Mouse (Mus musculus) lung, postnatal 0 days (tissue): ENCODE results near the gene Hes2. TPM values are rescaled to one million over a fixed set of nuclear protein-coding genes. Genes with fewer than 3 reads are reported as not detected.

ENCODE experiments used
- ATAC-seq: fragments of 200-750 bp; cut with Nextera tagmentation; 2 replicates; pipeline ENCODE4 v1.8.0; 2017; ENCODE audit warnings: moderate library complexity
- DNase-seq: peaks from one replicate; pipeline ENCODE4 v3.0.0-alpha.2; 2016; ENCODE audit warnings: low spot score
- H3K27ac ChIP-seq: fragments of 300-500 bp; sonication (generic); 2 replicates; pipeline ENCODE4 v1.5.1; 2014; ENCODE audit warnings: antibody characterized with exemption, mild to moderate bottlenecking, low read length, mixed read lengths
- H3K27me3 ChIP-seq: fragments of 300-500 bp; sonication (generic); replicated peaks from 2 replicates; pipeline ENCODE4 v1.6.1; 2014; ENCODE audit warnings: low read length, mixed read lengths; ENCODE audit not compliant: insufficient read depth
- H3K36me3 ChIP-seq: fragments of 300-500 bp; sonication (generic); 2 replicates; pipeline ENCODE4 v1.6.1; 2014; ENCODE audit warnings: low read length, mixed read lengths; ENCODE audit not compliant: insufficient read depth
- H3K4me1 ChIP-seq: fragments of 300-500 bp; sonication (generic); 2 replicates; pipeline ENCODE4 v1.6.1; 2014; ENCODE audit warnings: antibody characterized with exemption, low read depth, low read length, mixed read lengths; ENCODE audit not compliant: insufficient read depth
- H3K4me2 ChIP-seq: fragments of 300-500 bp; sonication (generic); replicated peaks from 2 replicates; pipeline ENCODE4 v1.6.1; 2014; ENCODE audit warnings: low read depth, mild to moderate bottlenecking, low read length, moderate library complexity, mixed read lengths
- H3K4me3 ChIP-seq: fragments of 300-500 bp; sonication (generic); 2 replicates; pipeline ENCODE4 v1.5.1; 2014; ENCODE audit warnings: low read depth, low read length
- H3K9ac ChIP-seq: fragments of 300-500 bp; sonication (generic); replicated peaks from 2 replicates; pipeline ENCODE4 v1.6.1; 2014; ENCODE audit warnings: low read depth, mild to moderate bottlenecking
- H3K9me3 ChIP-seq: fragments of 300-500 bp; sonication (generic); 2 replicates; pipeline ENCODE4 v1.6.1; 2016; ENCODE audit warnings: low read length, mixed read lengths
- CTCF ChIP-seq: IDR thresholded peaks from 2 replicates; pipeline ENCODE4 v1.5.1; 2016; ENCODE audit warnings: antibody characterized with exemption, mild to moderate bottlenecking
- EP300 ChIP-seq: IDR thresholded peaks from 2 replicates; pipeline ENCODE4 v1.6.1; 2016; ENCODE audit warnings: antibody characterized with exemption, mild to moderate bottlenecking, control low read depth
- WGBS: fragments of 180-500 bp; shearing (Covaris S2); extraction: QIAGEN DNeasy Blood & Tissue Kit; methylation state at CpG from one replicate; pipeline ENCODE4 v1.1.7; 2014; 5-methylcytosine and 5-hydroxymethylcytosine counted together
- polyA plus RNA-seq: library from polyadenylated mRNA; unstranded; fragments of >200 nt; fragmentation: Nextera tagmentation; extraction: Ambion mirVana; gene quantifications from 2 replicates; pipeline ENCODE4 v1.2.1, GENCODE M21; 2015

Hes2 gene
- polyA plus RNA-seq, 1 experiment from 2014 or later = 0.26 TPM

- under 1% methylated on average over 62 of the region's 85 CpGs for WGBS
- no peak overlapping the region for H3K27ac ChIP-seq
- no peaks in the 10 kb centered on the region for H3K4me1 ChIP-seq
- H3K9me3 ChIP-seq = no peaks in the 10 kb centered on the region
- no peak overlapping the region for H3K9ac ChIP-seq
- H3K27me3 ChIP-seq = peaks cover 61% of the 10 kb centered on the region
- peak overlapping the region; percentile 31 for H3K4me3 ChIP-seq
- TF ChIP-seq EP300 = no peak
- TF ChIP-seq CTCF = peak; percentile 57
- ATAC-seq (peak; percentile 85), DNase-seq (peak; percentile 69)
- H3K4me2 ChIP-seq = peak overlapping the region; percentile 61
- no peaks in the 10 kb centered on the region for H3K36me3 ChIP-seq
Measured at GRCm38 (mm10) chr4:152130771-152131653, 27.7 kb upstream of the Hes2 start.

- peak overlapping the region; percentile 61 for H3K4me2 ChIP-seq
- no peak overlapping the region for H3K27ac ChIP-seq
- no peak overlapping the region for H3K9ac ChIP-seq
- peaks cover 52% of the 10 kb centered on the region for H3K27me3 ChIP-seq
- WGBS = 9% methylated on average over 40 of the region's 50 CpGs
- H3K36me3 ChIP-seq = no peaks in the 10 kb centered on the region
- peak; percentile 45 for DNase-seq
- TF ChIP-seq CTCF (no peak), EP300 (no peak)
- peak; percentile 51 for ATAC-seq
- no peaks in the 10 kb centered on the region for H3K4me1 ChIP-seq
- peak overlapping the region; percentile 31 for H3K4me3 ChIP-seq
- H3K9me3 ChIP-seq = no peaks in the 10 kb centered on the region
Measured at GRCm38 (mm10) chr4:152131809-152132771, 26.6 kb upstream of the Hes2 start.

- Histone ChIP-seq H3K9me3 (no peaks in the 10 kb centered on the region), H3K4me3 (no peak overlapping the region), H3K4me1 (no peaks in the 10 kb centered on the region), H3K27ac (no peak overlapping the region), H3K36me3 (no peaks in the 10 kb centered on the region), H3K4me2 (no peak overlapping the region), H3K9ac (no peak overlapping the region), H3K27me3 (peaks cover 52% of the 10 kb centered on the region)
- ATAC-seq (no peak), DNase-seq (no peak)
- 21% methylated on average over 8 of the region's 10 CpGs for WGBS
- TF ChIP-seq CTCF (no peak), EP300 (no peak)
Measured at GRCm38 (mm10) chr4:152132772-152133169, 25.9 kb upstream of the Hes2 start.

- Histone ChIP-seq H3K9me3 (no peaks in the 10 kb centered on the region), H3K9ac (no peak overlapping the region), H3K27ac (no peak overlapping the region), H3K27me3 (peaks cover 49% of the 10 kb centered on the region), H3K36me3 (no peaks in the 10 kb centered on the region), H3K4me1 (no peaks in the 10 kb centered on the region), H3K4me2 (no peak overlapping the region), H3K4me3 (no peak overlapping the region)
- DNase-seq (no peak), ATAC-seq (no peak)
- WGBS = 51% methylated on average over 5 of the region's 5 CpGs
- TF ChIP-seq EP300 (no peak), CTCF (no peak)
Measured at GRCm38 (mm10) chr4:152133213-152133612, 25.5 kb upstream of the Hes2 start.

- TF ChIP-seq EP300 (no peak), CTCF (peak; percentile 80)
- no peak overlapping the region for H3K27ac ChIP-seq
- H3K4me2 ChIP-seq = no peak overlapping the region
- H3K4me1 ChIP-seq = peaks cover 5% of the 10 kb centered on the region; the same call in 1 of the 2 replicates
- H3K36me3 ChIP-seq = no peaks in the 10 kb centered on the region
- DNase-seq (peak; percentile 52), ATAC-seq (no peak)
- H3K27me3 ChIP-seq = peaks cover 36% of the 10 kb centered on the region; the same call in 1 of the 2 replicates
- H3K9me3 ChIP-seq = no peaks in the 10 kb centered on the region
- H3K4me3 ChIP-seq = no peak overlapping the region
- no peak overlapping the region for H3K9ac ChIP-seq
Measured at GRCm38 (mm10) chr4:152134507-152134906, 24.2 kb upstream of the Hes2 start.

GRCm38 (mm10) chr4:152135363-152135762 lies 23.3 kb upstream of the Hes2 start:
- H3K27me3 ChIP-seq = peaks cover 29% of the 10 kb centered on the region; the same call in 1 of the 2 replicates
- WGBS = 78% methylated on average over 12 of the region's 12 CpGs

More at GRCm38 (mm10) chr4:152135363-152135762, 23.3 kb upstream of the Hes2 start:
- no peak overlapping the region for H3K4me2 ChIP-seq
- no peak overlapping the region for H3K9ac ChIP-seq
- H3K27ac ChIP-seq = no peak overlapping the region
- no peak overlapping the region for H3K4me3 ChIP-seq
- no peaks in the 10 kb centered on the region for H3K9me3 ChIP-seq
- no peaks in the 10 kb centered on the region for H3K36me3 ChIP-seq
- DNase-seq (no peak), ATAC-seq (no peak)
- no peak for TF ChIP-seq EP300
- H3K4me1 ChIP-seq = peaks cover 5% of the 10 kb centered on the region; the same call in 1 of the 2 replicates
